Mouse (Mus musculus) heart, embryonic 11.5 days (tissue): ENCODE data around the gene Desi2. TPM values are rescaled to one million over a fixed set of nuclear protein-coding genes. Genes with fewer than 3 reads are reported as not detected.
"Not testable (repeated sequence)": the region's sequence is repeated elsewhere in the genome, so short reads cannot be mapped to it uniquely, and the experiment has no call there.

Experiments
- ATAC-seq: fragments of 200-750 bp; cut with Nextera tagmentation; replicated peaks from 2 replicates; pipeline ENCODE4 v1.8.0; 2017; ENCODE audit warnings: moderate library complexity; ENCODE audit not compliant: insufficient number of reproducible peaks, low FRiP score, low TSS enrichment
- H3K27ac ChIP-seq: fragments of 300-500 bp; sonication (generic); 2 replicates; pipeline ENCODE4 v1.5.1; 2014; ENCODE audit warnings: mild to moderate bottlenecking, low read depth, low read length
- H3K27me3 ChIP-seq: fragments of 300-500 bp; sonication (generic); 2 replicates; pipeline ENCODE4 v1.6.1; 2014; ENCODE audit warnings: mild to moderate bottlenecking, low read length, mixed read lengths; ENCODE audit not compliant: control insufficient read depth, insufficient read depth
- H3K36me3 ChIP-seq: fragments of 300-500 bp; sonication (generic); 2 replicates; pipeline ENCODE4 v1.6.1; 2014; ENCODE audit warnings: mild to moderate bottlenecking, low read length, moderate library complexity, mixed read lengths; ENCODE audit not compliant: control insufficient read depth, insufficient read depth
- H3K4me1 ChIP-seq: fragments of 300-500 bp; sonication (generic); 2 replicates; pipeline ENCODE4 v1.6.1; 2014; ENCODE audit warnings: low read length; ENCODE audit not compliant: control insufficient read depth, insufficient read depth
- H3K4me2 ChIP-seq: fragments of 300-500 bp; sonication (generic); 2 replicates; pipeline ENCODE4 v1.6.1; 2014; ENCODE audit warnings: mild to moderate bottlenecking, moderate library complexity
- H3K4me3 ChIP-seq: fragments of 300-500 bp; sonication (generic); 2 replicates; pipeline ENCODE4 v1.5.1; 2014; ENCODE audit warnings: low read depth, low read length
- H3K9ac ChIP-seq: fragments of 300-500 bp; sonication (generic); 2 replicates; pipeline ENCODE4 v1.6.1; 2014; ENCODE audit warnings: mild to moderate bottlenecking, low read depth, low read length, moderate library complexity
- H3K9me3 ChIP-seq: fragments of 300-500 bp; sonication (generic); replicated peaks from 2 replicates; pipeline ENCODE4 v1.6.1; 2016; ENCODE audit warnings: low read length; ENCODE audit not compliant: control insufficient read depth
- WGBS: fragments of 180-500 bp; shearing (Covaris S2); extraction: QIAGEN DNeasy Blood & Tissue Kit; methylation state at CpG from one replicate; pipeline ENCODE4 v1.1.7; 2014; ENCODE audit not compliant: insufficient replicate concordance; 5-methylcytosine and 5-hydroxymethylcytosine counted together
- polyA plus RNA-seq: library from polyadenylated mRNA; unstranded; fragments of >200 nt; fragmentation: Nextera tagmentation; extraction: Ambion mirVana; gene quantifications from 2 replicates; pipeline ENCODE4 v1.2.1, GENCODE M21; 2014

Desi2 gene
- polyA plus RNA-seq, 1 experiment from 2014 or later, result 22.3 TPM

DNA sequence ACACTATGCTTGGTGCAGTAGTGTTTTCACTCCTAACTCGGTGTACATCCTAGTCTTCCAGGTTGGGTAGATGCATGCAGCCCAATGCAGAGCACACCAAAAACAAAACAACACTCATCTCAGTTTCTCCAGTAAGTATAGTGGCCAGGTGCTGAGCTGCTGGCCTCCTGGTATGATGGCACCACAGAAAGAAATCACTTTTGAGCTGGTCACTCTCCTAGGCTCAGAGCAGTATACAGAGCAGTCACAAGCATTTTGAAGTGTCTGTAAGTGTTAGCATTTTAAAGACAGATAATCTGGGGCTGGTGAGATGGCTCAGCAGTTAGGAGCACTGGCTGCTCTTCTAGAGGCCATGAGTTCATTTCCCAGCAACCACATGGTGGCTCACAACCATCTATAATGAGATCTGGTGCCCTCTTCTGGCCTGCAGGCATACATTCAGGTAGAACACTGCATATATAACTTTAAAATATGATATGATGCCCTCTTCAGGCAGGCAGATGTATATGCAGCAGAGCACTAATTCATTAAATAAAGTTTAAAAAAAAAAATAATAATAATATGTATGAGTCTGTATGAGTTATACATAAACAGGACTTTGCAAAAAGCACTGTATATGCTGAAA is 54.8 kb downstream of the Desi2 start:
- WGBS, result 94% methylated on average over 1 of the region's 1 CpGs
- H3K9ac ChIP-seq, result no peak overlapping the region
- H3K4me2 ChIP-seq, result no peak overlapping the region
- no peak for ATAC-seq
- peaks cover 16% of the 10 kb centered on the region for H3K36me3 ChIP-seq
- no peaks in the 10 kb centered on the region for H3K9me3 ChIP-seq
- H3K4me1 ChIP-seq, result no peaks in the 10 kb centered on the region
- H3K27ac ChIP-seq, result no peak overlapping the region
- H3K27me3 ChIP-seq, result no peaks in the 10 kb centered on the region
- no peak overlapping the region for H3K4me3 ChIP-seq

DNA sequence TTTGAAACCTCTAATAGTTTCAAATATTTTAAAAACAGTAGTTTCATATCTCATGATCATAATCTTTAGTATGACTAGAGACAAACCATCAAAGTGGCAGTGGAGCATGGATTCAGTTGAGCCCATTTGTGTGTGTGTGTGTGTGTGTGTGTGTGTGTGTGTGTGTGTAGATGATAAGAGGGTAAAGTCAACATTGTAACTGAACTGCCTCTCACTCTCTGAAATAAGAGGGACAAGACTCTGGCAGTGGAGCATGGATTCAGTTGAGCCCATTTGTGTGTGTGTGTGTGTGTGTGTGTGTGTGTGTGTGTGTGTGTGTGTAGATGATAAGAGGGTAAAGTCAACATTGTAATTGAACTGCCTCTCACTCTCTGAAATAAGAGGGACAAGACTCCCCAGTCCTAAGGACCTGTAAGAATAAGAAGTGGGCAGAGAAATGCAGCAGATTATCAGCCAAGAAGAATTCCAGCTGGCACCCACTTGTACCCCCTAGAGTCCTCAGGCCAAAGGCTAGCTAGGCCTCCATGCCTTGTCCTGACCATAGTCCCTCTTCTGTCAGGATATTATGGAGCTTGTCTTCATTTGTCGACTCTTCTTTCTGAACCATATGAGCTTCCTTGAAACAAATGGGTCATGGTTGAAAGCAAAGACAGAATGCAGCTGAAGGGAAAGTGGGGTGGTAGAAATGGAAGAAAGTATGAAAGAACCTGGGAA is 61.0 kb downstream of the Desi2 start:
- no peak overlapping the region for H3K4me2 ChIP-seq
- H3K27ac ChIP-seq, result no peak overlapping the region
- H3K4me3 ChIP-seq, result no peak overlapping the region
- no peaks in the 10 kb centered on the region for H3K27me3 ChIP-seq
- peaks cover 13% of the 10 kb centered on the region; the same call in 1 of the 2 replicates for H3K36me3 ChIP-seq
- H3K4me1 ChIP-seq, result no peaks in the 10 kb centered on the region
- 93% methylated on average over 1 of the region's 1 CpGs for WGBS
- no peak overlapping the region for H3K9ac ChIP-seq
- H3K9me3 ChIP-seq, result no peaks in the 10 kb centered on the region
- ATAC-seq, result no peak

DNA sequence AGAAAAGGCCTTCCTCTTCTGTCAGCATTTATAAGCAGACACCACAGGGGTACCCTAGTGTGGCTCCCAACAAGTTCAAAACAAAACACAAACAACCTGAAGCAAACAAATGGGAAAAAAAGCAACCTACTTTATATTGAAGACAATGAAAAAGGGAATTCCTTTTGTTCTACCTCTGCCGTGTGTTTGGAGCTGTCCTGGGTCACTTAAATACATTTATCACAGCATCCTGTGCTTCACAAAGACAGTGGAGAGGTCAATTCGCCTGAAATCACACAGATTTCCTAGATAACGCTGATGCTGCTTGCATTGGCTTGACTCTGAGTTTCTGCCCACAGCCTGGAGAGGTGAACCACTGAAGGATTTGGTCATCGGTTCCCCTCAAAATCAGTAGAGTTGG is 67.4 kb downstream of the Desi2 start:
- WGBS, result 84% methylated on average over 4 of the region's 4 CpGs
- no peak overlapping the region for H3K4me2 ChIP-seq
- H3K4me3 ChIP-seq, result no peak overlapping the region
- H3K9ac ChIP-seq, result no peak overlapping the region
- H3K9me3 ChIP-seq, result no peaks in the 10 kb centered on the region
- H3K27ac ChIP-seq, result no peak overlapping the region
- ATAC-seq, result no peak
- H3K36me3 ChIP-seq, result peaks cover 3% of the 10 kb centered on the region; the same call in 1 of the 2 replicates
- no peaks in the 10 kb centered on the region for H3K4me1 ChIP-seq
- no peaks in the 10 kb centered on the region for H3K27me3 ChIP-seq

DNA sequence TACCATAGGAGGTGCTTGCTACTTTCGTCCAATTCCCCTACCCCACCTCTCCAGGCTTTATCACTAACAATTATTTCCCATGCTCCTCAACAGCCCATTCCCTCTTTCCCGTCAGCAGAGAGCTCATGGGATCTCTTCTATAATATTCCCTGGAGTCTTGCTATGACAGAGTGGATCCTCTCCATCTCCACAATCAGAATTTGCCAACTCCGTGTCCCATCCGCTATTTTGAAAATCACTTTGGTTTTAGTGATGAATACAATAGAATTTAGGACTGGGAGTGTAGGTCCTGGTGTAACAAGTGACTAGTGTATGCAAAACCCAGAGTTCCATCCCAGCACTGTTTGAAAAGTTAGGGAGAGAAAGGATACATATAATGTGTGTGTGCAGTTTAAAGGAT is 69.1 kb downstream of the Desi2 start:
- H3K9me3 ChIP-seq, result no peaks in the 10 kb centered on the region
- 77% methylated on average over 4 of the region's 4 CpGs for WGBS

DNA sequence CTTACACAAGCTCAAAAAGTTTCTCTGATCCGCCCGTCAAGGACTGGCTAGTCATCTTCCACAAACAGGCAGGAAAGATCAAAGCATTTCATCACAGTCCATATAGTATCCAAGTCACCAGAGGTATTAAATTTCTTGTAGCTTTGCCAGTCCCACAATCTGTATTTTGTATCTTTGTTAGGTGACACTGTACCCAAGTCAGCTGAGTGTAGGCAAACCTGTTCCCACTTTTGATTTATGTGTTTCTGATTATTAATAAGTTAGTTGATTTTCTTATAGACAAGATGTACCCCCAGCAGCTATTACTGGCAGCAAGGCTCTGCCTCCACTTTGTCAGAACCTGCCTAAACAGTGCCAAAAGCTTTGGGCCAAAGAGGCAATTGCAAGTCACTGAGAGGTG is 71.6 kb downstream of the Desi2 start:
- H3K27me3 ChIP-seq, result no peaks in the 10 kb centered on the region
- no peak overlapping the region for H3K9ac ChIP-seq
- H3K36me3 ChIP-seq, result no peaks in the 10 kb centered on the region; the same call in 1 of the 2 replicates
- no peak overlapping the region for H3K4me2 ChIP-seq
- ATAC-seq, result no peak
- H3K9me3 ChIP-seq, result no peaks in the 10 kb centered on the region
- H3K4me1 ChIP-seq, result no peaks in the 10 kb centered on the region
- whole genome bisulfite sequencing, result 90% methylated on average over 2 of the region's 2 CpGs
- no peak overlapping the region for H3K27ac ChIP-seq
- no peak overlapping the region for H3K4me3 ChIP-seq

More for the DNA sequence above, 69.1 kb downstream of the Desi2 start:
- Histone ChIP-seq H3K4me3 (no peak overlapping the region), H3K4me1 (no peaks in the 10 kb centered on the region), H3K4me2 (no peak overlapping the region), H3K36me3 (peaks cover under 1% of the 10 kb centered on the region; the same call in 1 of the 2 replicates), H3K9ac (no peak overlapping the region), H3K27ac (no peak overlapping the region), H3K27me3 (no peaks in the 10 kb centered on the region)
- ATAC-seq, result no peak

DNA sequence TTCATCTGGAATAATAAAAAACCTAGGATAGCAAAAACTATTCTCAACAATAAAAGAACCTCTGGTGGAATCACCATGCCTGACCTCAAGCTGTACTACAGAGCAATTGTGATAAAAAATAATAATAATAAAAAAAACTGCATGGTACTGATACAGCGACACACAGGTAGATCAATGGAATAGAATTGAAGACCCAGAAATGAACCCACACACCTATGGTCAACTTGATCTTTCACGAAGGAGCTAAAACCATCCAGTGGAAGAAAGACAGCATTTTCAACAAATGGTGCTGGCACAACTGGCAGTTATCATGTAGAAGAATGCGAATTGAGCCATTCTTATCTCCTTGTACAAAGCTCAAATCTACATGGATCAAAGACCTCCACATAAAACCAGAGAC is 78.2 kb downstream of the Desi2 start:
- H3K27ac ChIP-seq, H3K27me3 ChIP-seq, ATAC-seq, H3K4me2 ChIP-seq, H3K36me3 ChIP-seq, H3K4me3 ChIP-seq, H3K9me3 ChIP-seq, H3K9ac ChIP-seq, H3K4me1 ChIP-seq: not testable (repeated sequence)
- WGBS, result 85% methylated on average over 3 of the region's 3 CpGs

DNA sequence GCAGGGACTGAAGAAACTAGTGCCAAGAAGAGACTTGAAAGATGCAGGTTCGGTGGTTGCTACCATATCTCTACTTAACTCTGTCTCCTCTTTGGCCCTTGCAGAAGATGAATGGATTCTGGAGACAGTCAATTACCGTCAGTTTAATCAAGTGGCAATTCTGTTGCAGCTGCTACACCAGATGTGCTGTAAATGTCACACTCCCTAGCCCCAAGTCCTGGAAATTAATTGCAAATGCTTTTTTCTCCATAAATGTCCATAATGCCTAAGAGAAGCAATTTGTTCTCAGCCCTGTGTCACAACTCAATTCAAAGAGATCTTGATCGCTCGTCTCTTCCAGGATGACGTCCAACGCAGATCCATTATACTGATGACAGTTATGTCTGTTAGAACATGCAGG is 83.4 kb downstream of the Desi2 start:
- no peak overlapping the region for H3K4me2 ChIP-seq
- H3K9ac ChIP-seq, result no peak overlapping the region
- H3K36me3 ChIP-seq, result no peaks in the 10 kb centered on the region
- no peaks in the 10 kb centered on the region for H3K27me3 ChIP-seq
- H3K4me3 ChIP-seq, result no peak overlapping the region
- WGBS, result 81% methylated on average over 6 of the region's 6 CpGs
- ATAC-seq, result no peak
- H3K4me1 ChIP-seq, result no peaks in the 10 kb centered on the region
- H3K9me3 ChIP-seq, result no peaks in the 10 kb centered on the region
- no peak overlapping the region for H3K27ac ChIP-seq

DNA sequence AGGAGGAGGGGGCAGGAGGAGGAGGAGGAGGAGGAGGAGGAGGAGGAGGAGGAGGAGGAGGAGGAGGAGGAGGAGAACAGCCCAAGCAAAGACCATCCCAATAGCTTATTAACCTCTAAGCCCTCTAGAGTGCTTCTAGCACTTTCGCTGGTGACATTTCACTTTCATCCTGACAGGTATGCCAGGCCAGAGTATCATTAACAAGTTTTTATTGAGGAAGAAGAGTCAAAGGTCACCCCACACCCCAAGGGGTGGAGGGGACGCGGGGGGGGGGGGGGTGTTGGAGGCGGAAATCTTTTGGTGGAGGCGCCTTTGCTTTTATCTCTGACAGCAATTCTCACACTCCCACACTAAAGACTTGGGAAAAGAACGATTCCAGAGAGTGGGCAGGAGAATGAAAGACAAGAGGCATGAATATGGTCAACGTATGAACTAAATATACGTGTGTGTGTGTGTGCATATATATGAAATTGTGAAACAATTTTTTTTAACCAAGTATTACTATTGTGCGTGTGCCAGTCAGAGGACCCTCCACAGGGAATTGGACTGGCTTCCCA is 88.0 kb downstream of the Desi2 start:
- Histone ChIP-seq H3K36me3 (no peaks in the 10 kb centered on the region), H3K4me3 (peak overlapping the region; percentile 69; the same call in 1 of the 2 replicates), H3K9me3 (no peaks in the 10 kb centered on the region), H3K4me2 (peak overlapping the region; percentile 85), H3K4me1 (no peaks in the 10 kb centered on the region), H3K9ac (peak overlapping the region; percentile 88; the same call in 1 of the 2 replicates), H3K27me3 (no peaks in the 10 kb centered on the region), H3K27ac (no peak overlapping the region)
- WGBS, result 42% methylated on average over 9 of the region's 9 CpGs
- ATAC-seq, result no peak
